20 mouse cellular contexts compared by ENCODE assay signal in the genomic region with DNA sequence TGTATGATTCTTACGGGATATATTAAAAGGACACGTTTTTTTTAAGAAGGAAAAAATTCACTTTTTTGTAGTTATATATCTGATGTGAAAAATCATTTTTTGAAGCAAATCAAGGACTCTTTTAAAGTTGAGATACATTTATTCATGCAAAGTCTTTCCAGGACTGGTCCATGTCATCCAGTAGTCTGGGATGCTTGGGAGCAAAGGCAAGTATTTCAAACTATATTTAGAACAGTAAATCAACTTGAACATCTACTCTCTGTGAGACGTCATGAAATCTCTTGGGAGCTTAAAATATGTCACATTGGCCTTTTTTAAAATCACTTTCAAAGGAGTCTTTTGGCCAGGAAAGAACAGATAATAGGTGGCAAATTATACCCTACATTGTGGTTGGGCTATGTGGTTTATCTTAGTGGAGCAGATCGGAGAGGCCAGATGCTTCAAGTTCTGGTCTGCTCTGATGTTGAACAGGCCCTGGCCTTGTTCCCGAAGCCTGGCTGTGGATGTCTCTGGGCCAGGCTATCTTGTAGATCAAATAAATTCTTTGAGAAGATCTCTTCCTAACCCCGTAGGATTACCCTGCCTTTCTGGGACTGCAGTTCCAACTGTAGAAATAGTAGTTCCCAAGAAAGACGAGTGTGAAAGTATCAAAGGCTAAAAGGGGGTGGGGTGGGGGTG.
DNase-seq lines count a peak whose midpoint lies in the region; ATAC-seq lines count a peak whose summit lies in the region.
"Had no signal": no experiment of that assay in that cellular context is flagged by ENCODE, and none has a peak within 500 bp of the region (broad histone marks: within the 10 kb centered on the region; RNA-seq: fewer than 3 reads in every experiment).

No protein-coding gene starts in this region.

- no peak overlapping the region for H3K4me2 ChIP-seq in kidney, embryonic 16.5 days (replicated peaks; ENCODE audit: low read depth, low read length)
- H3K4me2 ChIP-seq in intestine, embryonic 16.5 days (ENCODE audit: low read depth, low read length), result no peak overlapping the region
- H3K4me2 ChIP-seq: heart, embryonic 12.5 days; hindbrain, embryonic 15.5 days; limb, embryonic 15.5 days; lung, embryonic 14.5 days had no signal

- H3K36me3 ChIP-seq in kidney, embryonic 16.5 days (ENCODE audit: insufficient read depth, low read length), result no peaks in the 10 kb centered on the region
- no peaks in the 10 kb centered on the region for H3K36me3 ChIP-seq in intestine, embryonic 16.5 days (ENCODE audit: control insufficient read depth, insufficient read depth, low read length)
- H3K36me3 ChIP-seq: heart, embryonic 12.5 days; hindbrain, embryonic 15.5 days; limb, embryonic 15.5 days had no signal

- no peak overlapping the region for H3K9ac ChIP-seq in kidney, embryonic 16.5 days (replicated peaks; ENCODE audit: low read length)
- H3K9ac ChIP-seq in intestine, embryonic 16.5 days (ENCODE audit: low read depth, low read length), result no peak overlapping the region
- H3K9ac ChIP-seq: heart, embryonic 12.5 days; hindbrain, embryonic 15.5 days; limb, embryonic 15.5 days; lung, embryonic 14.5 days had no signal

- peak overlapping the region; percentile 50 for H3K27ac ChIP-seq in kidney, embryonic 16.5 days (ENCODE audit: low read length)
- peak overlapping the region; percentile 41; the same call in 1 of the 2 replicates for H3K27ac ChIP-seq in intestine, embryonic 16.5 days (ENCODE audit: low read length)
- H3K27ac ChIP-seq: gastrocnemius, adult 2 months; hindbrain, embryonic 15.5 days; layer of hippocampus, adult 2 months; left cerebral cortex, adult 2 months; limb, embryonic 15.5 days had no signal

- H3K27me3 ChIP-seq in kidney, embryonic 16.5 days (ENCODE audit: insufficient read depth, low read length), result no peaks in the 10 kb centered on the region
- no peaks in the 10 kb centered on the region for H3K27me3 ChIP-seq in intestine, embryonic 16.5 days (replicated peaks; ENCODE audit: control insufficient read depth, insufficient read depth, low read length)
- H3K27me3 ChIP-seq: heart, embryonic 12.5 days; hindbrain, embryonic 15.5 days; limb, embryonic 15.5 days had no signal

- H3K4me3 ChIP-seq in kidney, embryonic 16.5 days (ENCODE audit: low read length), result no peak overlapping the region
- H3K4me3 ChIP-seq in intestine, embryonic 16.5 days (ENCODE audit: low read length), result no peak overlapping the region
- H3K4me3 ChIP-seq: gastrocnemius, adult 2 months; heart, embryonic 12.5 days; hindbrain, embryonic 15.5 days; layer of hippocampus, adult 2 months; left cerebral cortex, adult 2 months; limb, embryonic 15.5 days; myocyte had no signal

- H3K4me1 ChIP-seq in kidney, embryonic 16.5 days (ENCODE audit: insufficient read depth, low read length), result peaks cover 15% of the 10 kb centered on the region; the same call in 1 of the 2 replicates
- no peaks in the 10 kb centered on the region for H3K4me1 ChIP-seq in intestine, embryonic 16.5 days (ENCODE audit: control insufficient read depth, insufficient read depth, low read length)
- H3K4me1 ChIP-seq: hindbrain, embryonic 15.5 days had no signal

- 62% methylated on average over 7 of the region's 7 CpGs for WGBS in kidney, embryonic 16.5 days
- 53% methylated on average over 7 of the region's 7 CpGs for WGBS in intestine, embryonic 16.5 days

- ATAC-seq in kidney, embryonic 16.5 days (ENCODE audit: low FRiP score, low TSS enrichment), result no peak
- ATAC-seq in intestine, embryonic 16.5 days, result peak; percentile 79
- ATAC-seq: forebrain, embryonic 16.5 days had no signal

- no peak for DNase-seq in kidney, adult 18-20 months
- peak; percentile 14 for DNase-seq in urinary bladder, postnatal 14 days (ENCODE audit: low spot score)
- no peak for DNase-seq in urinary bladder, adult 18-20 months (ENCODE audit: low spot score in 2 of 2)
- DNase-seq in yolk sac, embryonic 10.5 days (ENCODE audit: low spot score), result peak; percentile 59
- no peak for DNase-seq in thymus, adult 18-20 months
- no peak for DNase-seq in layer of hippocampus, postnatal 14 days (ENCODE audit: low spot score in 2 of 2)
- DNase-seq: cerebellum, postnatal 14 days; gastrocnemius, adult 2 months; lung, embryonic 14.5 days; midbrain, embryonic 14.5 days; thymus, postnatal 14 days had no signal

- no peaks in the 10 kb centered on the region for H3K9me3 ChIP-seq in kidney, embryonic 16.5 days (ENCODE audit: low read length)
- H3K9me3 ChIP-seq in intestine, embryonic 16.5 days (ENCODE audit: control insufficient read depth, low read length), result no peaks in the 10 kb centered on the region
- H3K9me3 ChIP-seq: heart, embryonic 12.5 days; hindbrain, embryonic 15.5 days; limb, embryonic 15.5 days had no signal

Comparison
In these comparisons a context has a peak if more than half of its experiments do, and no peak if none do; other contexts are left out.
1. DNase-seq: peak in urinary bladder, postnatal 14 days (single experiment) and yolk sac, embryonic 10.5 days (single experiment); none in kidney, adult 18-20 months (single experiment), urinary bladder, adult 18-20 months (0 of 2), thymus, adult 18-20 months (0 of 2) and layer of hippocampus, postnatal 14 days (0 of 2).